Mouse (Mus musculus) kidney, postnatal 0 days (tissue): Measurements from ENCODE around the gene Eipr1. TPM values are rescaled to one million over a fixed set of nuclear protein-coding genes. Genes with fewer than 3 reads are reported as not detected.
A peak's percentile ranks its signal among the peaks of the same experiment; 100 is the strongest.

ENCODE experiments used
- ATAC-seq: fragments of 200-750 bp; cut with Nextera tagmentation; replicated peaks from 2 replicates; pipeline ENCODE4 v1.8.0; 2017; ENCODE audit warnings: low read depth, moderate number of reproducible peaks, moderate TSS enrichment, moderate library complexity; ENCODE audit not compliant: low FRiP score
- DNase-seq: peaks from one replicate; pipeline ENCODE4 v3.0.0-alpha.2; 2016; ENCODE audit warnings: low spot score
- H3K27ac ChIP-seq: fragments of 300-500 bp; sonication (generic); 2 replicates; pipeline ENCODE4 v1.5.1; 2014; ENCODE audit warnings: mild to moderate bottlenecking
- H3K27me3 ChIP-seq: fragments of 300-500 bp; sonication (generic); 2 replicates; pipeline ENCODE4 v1.6.1; 2014; ENCODE audit warnings: low read length, mixed read lengths; ENCODE audit not compliant: insufficient read depth
- H3K36me3 ChIP-seq: fragments of 300-500 bp; sonication (generic); 2 replicates; pipeline ENCODE4 v1.6.1; 2014; ENCODE audit warnings: low read length, mixed read lengths; ENCODE audit not compliant: insufficient read depth
- H3K4me1 ChIP-seq: fragments of 300-500 bp; sonication (generic); replicated peaks from 2 replicates; pipeline ENCODE4 v1.6.1; 2014; ENCODE audit warnings: antibody characterized with exemption, low read length, mixed read lengths; ENCODE audit not compliant: insufficient read depth
- H3K4me2 ChIP-seq: fragments of 300-500 bp; sonication (generic); 2 replicates; pipeline ENCODE4 v1.6.1; 2014; ENCODE audit warnings: mild to moderate bottlenecking, low read length, moderate library complexity, mixed read lengths
- H3K4me3 ChIP-seq: fragments of 300-500 bp; sonication (generic); replicated peaks from 2 replicates; pipeline ENCODE4 v1.5.1; 2014; ENCODE audit warnings: low read depth, low read length
- H3K9ac ChIP-seq: fragments of 300-500 bp; sonication (generic); 2 replicates; pipeline ENCODE4 v1.6.1; 2014; ENCODE audit warnings: low read depth, low read length
- H3K9me3 ChIP-seq: fragments of 300-500 bp; sonication (generic); replicated peaks from 2 replicates; pipeline ENCODE4 v1.6.1; 2016; ENCODE audit warnings: low read length, inconsistent platforms, mixed read lengths
- CTCF ChIP-seq: IDR thresholded peaks from 2 replicates; pipeline ENCODE4 v1.5.1; 2016; ENCODE audit warnings: antibody characterized with exemption, low read depth, mild to moderate bottlenecking, moderate library complexity
- WGBS: fragments of 180-500 bp; shearing (Covaris S2); extraction: QIAGEN DNeasy Blood & Tissue Kit; methylation state at CpG from one replicate; pipeline ENCODE4 v1.1.7; 2014; 5-methylcytosine and 5-hydroxymethylcytosine counted together
- polyA plus RNA-seq: library from polyadenylated mRNA; unstranded; fragments of >200 nt; fragmentation: Nextera tagmentation; extraction: Ambion mirVana; gene quantifications from 2 replicates; pipeline ENCODE4 v1.2.1, GENCODE M21; 2015

The Eipr1 gene
- polyA plus RNA-seq, 1 experiment from 2014 or later = 35.3 TPM

GRCm38 (mm10) chr12:28769953-28770352, 18.4 kb downstream of the Eipr1 start:
- DNase-seq (no peak), ATAC-seq (no peak)

GRCm38 (mm10) chr12:28773815-28774214, 22.2 kb downstream of the Eipr1 start:
- ATAC-seq = no peak
- 83% methylated on average over 3 of the region's 3 CpGs for WGBS
- TF ChIP-seq CTCF = peak; percentile 59
- H3K9me3 ChIP-seq = no peaks in the 10 kb centered on the region
- H3K27ac ChIP-seq = no peak overlapping the region
- no peak overlapping the region for H3K4me2 ChIP-seq
- H3K4me1 ChIP-seq = no peaks in the 10 kb centered on the region
- DNase-seq = no peak
- no peaks in the 10 kb centered on the region for H3K36me3 ChIP-seq
- H3K9ac ChIP-seq = no peak overlapping the region
- H3K4me3 ChIP-seq = no peak overlapping the region
- H3K27me3 ChIP-seq = no peaks in the 10 kb centered on the region

More at GRCm38 (mm10) chr12:28769953-28770352, 18.4 kb downstream of the Eipr1 start:
- 87% methylated on average over 7 of the region's 7 CpGs for WGBS
- H3K4me3 ChIP-seq = no peak overlapping the region
- H3K9me3 ChIP-seq = no peaks in the 10 kb centered on the region
- H3K4me2 ChIP-seq = no peak overlapping the region
- H3K36me3 ChIP-seq = 0 out of 2 replicates have a peak, but pooled peaks cover 2% of the 10 kb centered on the region
- H3K27me3 ChIP-seq = no peaks in the 10 kb centered on the region
- no peak overlapping the region for H3K27ac ChIP-seq
- TF ChIP-seq CTCF = no peak
- no peak overlapping the region for H3K9ac ChIP-seq
- no peaks in the 10 kb centered on the region for H3K4me1 ChIP-seq

GRCm38 (mm10) chr12:28775120-28775519, 23.5 kb downstream of the Eipr1 start:
- Histone ChIP-seq H3K4me2 (no peak overlapping the region), H3K4me1 (no peaks in the 10 kb centered on the region), H3K4me3 (no peak overlapping the region), H3K9ac (no peak overlapping the region), H3K9me3 (no peaks in the 10 kb centered on the region), H3K27ac (no peak overlapping the region), H3K27me3 (no peaks in the 10 kb centered on the region), H3K36me3 (no peaks in the 10 kb centered on the region)
- WGBS = 40% methylated on average over 8 of the region's 8 CpGs
- no peak for DNase-seq
- TF ChIP-seq CTCF = no peak
- ATAC-seq = no peak

- no peak overlapping the region for H3K9ac ChIP-seq
- H3K4me3 ChIP-seq = no peak overlapping the region
- no peaks in the 10 kb centered on the region for H3K9me3 ChIP-seq
- no peak overlapping the region for H3K4me2 ChIP-seq
- no peak for ATAC-seq
- WGBS = 90% methylated on average over 6 of the region's 6 CpGs
- TF ChIP-seq CTCF = no peak
- H3K27me3 ChIP-seq = no peaks in the 10 kb centered on the region
- no peak for DNase-seq
- H3K36me3 ChIP-seq = no peaks in the 10 kb centered on the region
- H3K27ac ChIP-seq = no peak overlapping the region
- no peaks in the 10 kb centered on the region for H3K4me1 ChIP-seq
These were observed 24.0 kb downstream of the Eipr1 start for GRCm38 (mm10) chr12:28775627-28776026.

GRCm38 (mm10) chr12:28780180-28780579, 28.6 kb downstream of the Eipr1 start:
- no peaks in the 10 kb centered on the region for H3K9me3 ChIP-seq
- no peak overlapping the region for H3K27ac ChIP-seq
- no peak overlapping the region for H3K9ac ChIP-seq
- H3K27me3 ChIP-seq = no peaks in the 10 kb centered on the region
- H3K4me2 ChIP-seq = no peak overlapping the region
- no peak for TF ChIP-seq CTCF
- H3K36me3 ChIP-seq = no peaks in the 10 kb centered on the region
- WGBS = 82% methylated on average over 7 of the region's 7 CpGs
- ATAC-seq (no peak), DNase-seq (no peak)
- H3K4me1 ChIP-seq = peaks cover 15% of the 10 kb centered on the region
- H3K4me3 ChIP-seq = no peak overlapping the region

GRCm38 (mm10) chr12:28782637-28783036, 31.0 kb downstream of the Eipr1 start:
- DNase-seq (no peak), ATAC-seq (no peak)
- no peaks in the 10 kb centered on the region for H3K36me3 ChIP-seq
- H3K27me3 ChIP-seq = no peaks in the 10 kb centered on the region
- TF ChIP-seq CTCF = no peak
- WGBS = 84% methylated on average over 3 of the region's 3 CpGs
- no peaks in the 10 kb centered on the region for H3K9me3 ChIP-seq
- peaks cover 16% of the 10 kb centered on the region for H3K4me1 ChIP-seq
- H3K4me3 ChIP-seq = no peak overlapping the region
- no peak overlapping the region for H3K27ac ChIP-seq
- H3K9ac ChIP-seq = no peak overlapping the region
- no peak overlapping the region for H3K4me2 ChIP-seq

- H3K27ac ChIP-seq = peak overlapping the region; percentile 81
- peak; percentile 61 for ATAC-seq
- WGBS = 22% methylated on average over 4 of the region's 4 CpGs
- H3K4me2 ChIP-seq = no peak overlapping the region
- peaks cover 16% of the 10 kb centered on the region for H3K4me1 ChIP-seq
- H3K4me3 ChIP-seq = no peak overlapping the region
- H3K36me3 ChIP-seq = no peaks in the 10 kb centered on the region
- TF ChIP-seq CTCF = peak; percentile 61
- H3K27me3 ChIP-seq = no peaks in the 10 kb centered on the region
- DNase-seq = peak; percentile 52
- H3K9ac ChIP-seq = no peak overlapping the region
- no peaks in the 10 kb centered on the region for H3K9me3 ChIP-seq
These were observed 32.8 kb downstream of the Eipr1 start for GRCm38 (mm10) chr12:28784355-28784754.
